Mouse (Mus musculus) heart, adult 18-20 months (tissue): Measurements from ENCODE around the gene Gm21900. TPM values are rescaled to one million over a fixed set of nuclear protein-coding genes. Genes with fewer than 3 reads are reported as not detected.
"Not testable (repeated sequence)": the region's sequence is repeated elsewhere in the genome, so short reads cannot be mapped to it uniquely, and the experiment has no call there.

Source experiments
- DNase-seq, 2 experiments: peaks; one replicate each; pipeline ENCODE4 v3.0.0; 2021 to 2022; ENCODE audit warnings: mixed read lengths in 1 of 2
- long read RNA-seq, 2 experiments: library from polyadenylated mRNA; stranded (forward); transcript quantifications; one replicate each; pipeline ENCODE4 v2.0.0; 2021
- total RNA-seq, 2 experiments: library from RNA; stranded (reverse); gene quantifications; 2 replicates each; pipeline ENCODE4 v1.2.3; 2021

Gm21900 gene
- total RNA-seq: not detected
- long read RNA-seq, experiment 1: 0 reads
- long read RNA-seq, experiment 2: 0 reads

- DNase-seq: not testable (repeated sequence)
These were observed at the start of gene Gm21900 for GRCm38 (mm10) chrY:10616061-10616460. Gm21900 (plus strand) TSS chrY:10616361.

- peak; percentile 12 to 23 for DNase-seq
These were observed 27.4 kb downstream of the Gm21900 start for GRCm38 (mm10) chrY:10643516-10643915.

Other genes starting within 250 kb of the Gm21900 start
- gene Gm28510, start 203.6 kb upstream of the Gm21900 start, total RNA-seq: not detected
- gene Gm20737, start 80.3 kb upstream of the Gm21900 start, total RNA-seq: not detected
- not detected for gene Gm21775, start 62.9 kb upstream of the Gm21900 start, total RNA-seq
- gene Gm20777, start 136.1 kb downstream of the Gm21900 start, total RNA-seq: not detected